Mouse (Mus musculus) ES-E14 (cell line): Measurements from ENCODE around the gene Cldn20.

Source experiments
- CHD2 ChIP-seq: IDR thresholded peaks from 2 replicates; pipeline ENCODE4 v1.6.1; 2014; ENCODE audit warnings: mild to moderate bottlenecking, low read depth, low read length, inconsistent platforms
- HCFC1 ChIP-seq: IDR thresholded peaks from 2 replicates; pipeline ENCODE4 v1.6.1; 2012; ENCODE audit warnings: low read length, inconsistent platforms, borderline replicate concordance; ENCODE audit not compliant: insufficient read depth
- ZC3H11A ChIP-seq: IDR thresholded peaks from 2 replicates; pipeline ENCODE4 v1.6.1; 2012; ENCODE audit warnings: low read depth, mild to moderate bottlenecking, inconsistent platforms, low read length, borderline replicate concordance
- ZNF384 ChIP-seq: IDR thresholded peaks from 2 replicates; pipeline ENCODE4 v1.6.1; 2012; ENCODE audit warnings: low read depth, low read length, inconsistent platforms

- TF ChIP-seq ZC3H11A = no peak
- no peak for TF ChIP-seq ZNF384
- no peak for TF ChIP-seq HCFC1
- TF ChIP-seq CHD2 = no peak
Observed at GRCm38 (mm10) chr17:3491667-3492066, 40.7 kb upstream of the Cldn20 start.
